Comparison of ENCODE assay signal across 22 mouse cellular contexts in genomic region chr3:114279653-114280052, GRCm38 (mm10).
"Had no signal": no experiment of that assay in that cellular context is flagged by ENCODE, and none has a peak within 500 bp of the region (broad histone marks: within the 10 kb centered on the region; RNA-seq: fewer than 3 reads in every experiment).

No protein-coding gene starts in this region.

- H3K9ac ChIP-seq: limb, embryonic 13.5 days; liver, embryonic 12.5 days; liver, embryonic 15.5 days; lung, embryonic 15.5 days; neural tube, embryonic 12.5 days; neural tube, embryonic 15.5 days had no signal

- H3K4me2 ChIP-seq: limb, embryonic 13.5 days; liver, embryonic 12.5 days; liver, embryonic 15.5 days; lung, embryonic 15.5 days; neural tube, embryonic 12.5 days; neural tube, embryonic 15.5 days had no signal

- H3K27me3 ChIP-seq: limb, embryonic 13.5 days; liver, embryonic 12.5 days; liver, embryonic 15.5 days; lung, embryonic 15.5 days; neural tube, embryonic 12.5 days; neural tube, embryonic 15.5 days had no signal

- ATAC-seq: liver, embryonic 12.5 days had no signal

- H3K36me3 ChIP-seq: limb, embryonic 10.5 days; limb, embryonic 13.5 days; liver, embryonic 12.5 days; liver, embryonic 15.5 days; lung, embryonic 15.5 days; neural tube, embryonic 12.5 days; neural tube, embryonic 15.5 days had no signal

- DNase-seq: kidney, adult 18-20 months; kidney, adult 9 months; kidney, postnatal 14 days; layer of hippocampus, adult 9-11 months; liver; lung, adult 18-20 months; lung, postnatal 14 days; lung, postnatal 4 days; right cerebral cortex, adult 18-20 months; right cerebral cortex, postnatal 14 days; right cerebral cortex, postnatal 4 days; thymus, adult 2 months; thymus, postnatal 25 days had no signal

- H3K4me1 ChIP-seq: limb, embryonic 10.5 days; limb, embryonic 13.5 days; liver, embryonic 12.5 days; liver, embryonic 15.5 days; lung, embryonic 15.5 days; neural tube, embryonic 12.5 days; neural tube, embryonic 15.5 days had no signal

- H3K9me3 ChIP-seq: limb, embryonic 10.5 days; limb, embryonic 13.5 days; liver, embryonic 12.5 days; liver, embryonic 15.5 days; lung, embryonic 15.5 days; neural tube, embryonic 12.5 days; neural tube, embryonic 15.5 days had no signal

- H3K27ac ChIP-seq: layer of hippocampus, adult 2 months; limb, embryonic 10.5 days; limb, embryonic 13.5 days; liver, embryonic 12.5 days; liver, embryonic 15.5 days; lung, embryonic 15.5 days; neural tube, embryonic 12.5 days; neural tube, embryonic 15.5 days; stomach, postnatal 0 days had no signal

- H3K4me3 ChIP-seq: layer of hippocampus, adult 2 months; limb, embryonic 10.5 days; limb, embryonic 13.5 days; liver, embryonic 12.5 days; liver, embryonic 15.5 days; lung, embryonic 15.5 days; neural tube, embryonic 12.5 days; neural tube, embryonic 15.5 days had no signal
